Mouse (Mus musculus) neural tube, embryonic 15.5 days (tissue): ENCODE measurements at regions not wholly inside any gene's neighbourhood (a gene's known extent, or its start where the extent isn't known, plus 50 kb on each side); places are given as distances from the start of the nearest gene placed in this dataset.
A peak's percentile ranks its signal among the peaks of the same experiment; 100 is the strongest.

Experiments used
- ATAC-seq: fragments of 200-750 bp; cut with Nextera tagmentation; 2 replicates; pipeline ENCODE4 v1.8.0; 2017; ENCODE audit warnings: mild to moderate bottlenecking, moderate TSS enrichment, moderate library complexity; ENCODE audit not compliant: low FRiP score
- H3K27ac ChIP-seq: fragments of 300-500 bp; sonication (generic); replicated peaks from 2 replicates; pipeline ENCODE4 v1.5.1; 2015; ENCODE audit warnings: mild to moderate bottlenecking, inconsistent platforms
- H3K27me3 ChIP-seq: fragments of 300-500 bp; sonication (generic); replicated peaks from 2 replicates; pipeline ENCODE4 v1.6.1; 2015; ENCODE audit warnings: inconsistent platforms
- H3K36me3 ChIP-seq: fragments of 300-500 bp; sonication (generic); 2 replicates; pipeline ENCODE4 v1.6.1; 2015; ENCODE audit warnings: inconsistent platforms
- H3K4me1 ChIP-seq: fragments of 300-500 bp; sonication (generic); 2 replicates; pipeline ENCODE4 v1.6.1; 2015; ENCODE audit warnings: inconsistent platforms
- H3K4me2 ChIP-seq: fragments of 300-500 bp; sonication (generic); 2 replicates; pipeline ENCODE4 v1.6.1; 2015; ENCODE audit warnings: inconsistent platforms, mild to moderate bottlenecking, moderate library complexity
- H3K4me3 ChIP-seq: fragments of 300-500 bp; sonication (generic); replicated peaks from 2 replicates; pipeline ENCODE4 v1.5.1; 2015; ENCODE audit warnings: mild to moderate bottlenecking, inconsistent platforms
- H3K9ac ChIP-seq: fragments of 300-500 bp; sonication (generic); replicated peaks from 2 replicates; pipeline ENCODE4 v1.6.1; 2015; ENCODE audit warnings: mild to moderate bottlenecking, inconsistent platforms
- H3K9me3 ChIP-seq: fragments of 300-500 bp; sonication (generic); replicated peaks from 2 replicates; pipeline ENCODE4 v1.6.1; 2016; ENCODE audit warnings: inconsistent platforms
- WGBS: fragments of 180-500 bp; shearing (Covaris S2); methylation state at CpG from one replicate; pipeline ENCODE4 v1.1.7; 2015; ENCODE audit warnings: mixed read lengths; 5-methylcytosine and 5-hydroxymethylcytosine counted together

GRCm38 (mm10) chr7:133204485-133204884 lies 80.3 kb upstream of the Ctbp2 start:
- H3K36me3 ChIP-seq = no peaks in the 10 kb centered on the region
- no peak for ATAC-seq

GRCm38 (mm10) chr7:133203933-133204332 lies 79.8 kb upstream of the Ctbp2 start:
- H3K27me3 ChIP-seq = no peaks in the 10 kb centered on the region
- WGBS = 53% methylated on average over 7 of the region's 7 CpGs

More at GRCm38 (mm10) chr7:133204485-133204884, 80.3 kb upstream of the Ctbp2 start:
- Histone ChIP-seq H3K9me3 (no peaks in the 10 kb centered on the region), H3K9ac (no peak overlapping the region), H3K4me1 (peaks cover 13% of the 10 kb centered on the region), H3K4me3 (no peak overlapping the region), H3K4me2 (no peak overlapping the region), H3K27me3 (no peaks in the 10 kb centered on the region), H3K27ac (no peak overlapping the region)
- WGBS = 41% methylated on average over 1 of the region's 1 CpGs

GRCm38 (mm10) chr7:133202092-133202880 lies 78.1 kb upstream of the Ctbp2 start:
- WGBS = 53% methylated on average over 13 of the region's 13 CpGs
- no peak overlapping the region for H3K9ac ChIP-seq
- H3K4me2 ChIP-seq = no peak overlapping the region
- no peaks in the 10 kb centered on the region for H3K27me3 ChIP-seq
- no peaks in the 10 kb centered on the region for H3K9me3 ChIP-seq
- no peaks in the 10 kb centered on the region for H3K36me3 ChIP-seq
- H3K4me1 ChIP-seq = peaks cover 13% of the 10 kb centered on the region
- H3K4me3 ChIP-seq = no peak overlapping the region
- no peak for ATAC-seq
- H3K27ac ChIP-seq = no peak overlapping the region

More at GRCm38 (mm10) chr7:133203933-133204332, 79.8 kb upstream of the Ctbp2 start:
- Histone ChIP-seq H3K9me3 (no peaks in the 10 kb centered on the region), H3K4me2 (no peak overlapping the region), H3K9ac (no peak overlapping the region), H3K4me1 (peaks cover 13% of the 10 kb centered on the region), H3K4me3 (no peak overlapping the region), H3K36me3 (no peaks in the 10 kb centered on the region), H3K27ac (no peak overlapping the region)
- no peak for ATAC-seq

GRCm38 (mm10) chr7:133199046-133199445 lies 74.9 kb upstream of the Ctbp2 start:
- Histone ChIP-seq H3K4me3 (no peak overlapping the region), H3K27me3 (no peaks in the 10 kb centered on the region), H3K4me1 (no peaks in the 10 kb centered on the region; the same call in 1 of the 2 replicates), H3K36me3 (no peaks in the 10 kb centered on the region), H3K27ac (no peak overlapping the region), H3K9me3 (no peaks in the 10 kb centered on the region), H3K9ac (no peak overlapping the region), H3K4me2 (no peak overlapping the region)
- WGBS = 75% methylated on average over 4 of the region's 4 CpGs
- no peak for ATAC-seq

GRCm38 (mm10) chr7:133189880-133190462 lies 65.8 kb upstream of the Ctbp2 start:
- Histone ChIP-seq H3K9me3 (no peaks in the 10 kb centered on the region), H3K27me3 (no peaks in the 10 kb centered on the region), H3K27ac (no peak overlapping the region), H3K4me1 (peaks cover 6% of the 10 kb centered on the region), H3K9ac (no peak overlapping the region), H3K4me2 (no peak overlapping the region), H3K4me3 (no peak overlapping the region), H3K36me3 (no peaks in the 10 kb centered on the region)
- 33% methylated on average over 7 of the region's 7 CpGs for WGBS
- ATAC-seq = no peak

- WGBS = 20% methylated on average over 12 of the region's 12 CpGs
- 0 out of 2 replicates have a peak overlapping the region, but pooled peaks have one; percentile 17 for H3K4me2 ChIP-seq
Measured at GRCm38 (mm10) chr7:133185931-133186601, 61.9 kb upstream of the Ctbp2 start.

GRCm38 (mm10) chr7:133184905-133185594 lies 60.9 kb upstream of the Ctbp2 start:
- no peak overlapping the region for H3K27ac ChIP-seq
- WGBS = 55% methylated on average over 16 of the region's 16 CpGs
- no peaks in the 10 kb centered on the region for H3K9me3 ChIP-seq
- H3K4me1 ChIP-seq = peaks cover 9% of the 10 kb centered on the region
- peak overlapping the region; percentile 39 for H3K4me2 ChIP-seq
- no peaks in the 10 kb centered on the region for H3K27me3 ChIP-seq
- no peak overlapping the region for H3K9ac ChIP-seq
- ATAC-seq = peak; percentile 57; the same call in 1 of the 2 replicates
- H3K36me3 ChIP-seq = no peaks in the 10 kb centered on the region
- peak overlapping the region; percentile 27 for H3K4me3 ChIP-seq

More at GRCm38 (mm10) chr7:133185931-133186601, 61.9 kb upstream of the Ctbp2 start:
- no peaks in the 10 kb centered on the region for H3K36me3 ChIP-seq
- H3K27me3 ChIP-seq = no peaks in the 10 kb centered on the region
- peaks cover 9% of the 10 kb centered on the region for H3K4me1 ChIP-seq
- H3K27ac ChIP-seq = no peak overlapping the region
- no peak overlapping the region for H3K9ac ChIP-seq
- 0 out of 2 replicates have a peak, but pooled peaks have one; percentile 35 for ATAC-seq
- no peaks in the 10 kb centered on the region for H3K9me3 ChIP-seq
- H3K4me3 ChIP-seq = no peak overlapping the region

GRCm38 (mm10) chr7:133181388-133181787 lies 57.2 kb upstream of the Ctbp2 start:
- 57% methylated on average over 2 of the region's 2 CpGs for WGBS
- Histone ChIP-seq H3K36me3 (no peaks in the 10 kb centered on the region), H3K9ac (no peak overlapping the region), H3K4me3 (no peak overlapping the region), H3K9me3 (no peaks in the 10 kb centered on the region), H3K4me2 (no peak overlapping the region), H3K4me1 (peaks cover 9% of the 10 kb centered on the region), H3K27ac (no peak overlapping the region), H3K27me3 (no peaks in the 10 kb centered on the region)
- no peak for ATAC-seq

- Histone ChIP-seq H3K4me2 (no peak overlapping the region), H3K27ac (no peak overlapping the region), H3K4me3 (no peak overlapping the region), H3K9ac (no peak overlapping the region), H3K27me3 (no peaks in the 10 kb centered on the region), H3K4me1 (no peaks in the 10 kb centered on the region), H3K9me3 (no peaks in the 10 kb centered on the region), H3K36me3 (no peaks in the 10 kb centered on the region)
- WGBS = 79% methylated on average over 4 of the region's 4 CpGs
- no peak for ATAC-seq
Measured at GRCm38 (mm10) chr7:133177179-133177575, 53.0 kb upstream of the Ctbp2 start.

GRCm38 (mm10) chr7:133176256-133177178 lies 52.4 kb upstream of the Ctbp2 start:
- H3K4me2 ChIP-seq = no peak overlapping the region
- no peaks in the 10 kb centered on the region for H3K27me3 ChIP-seq
- H3K27ac ChIP-seq = no peak overlapping the region
- no peaks in the 10 kb centered on the region for H3K36me3 ChIP-seq
- H3K4me1 ChIP-seq = no peaks in the 10 kb centered on the region
- no peak for ATAC-seq
- no peak overlapping the region for H3K9ac ChIP-seq
- H3K4me3 ChIP-seq = no peak overlapping the region
- WGBS = 73% methylated on average over 10 of the region's 10 CpGs
- no peaks in the 10 kb centered on the region for H3K9me3 ChIP-seq
